Mouse (Mus musculus) testis, adult 2 months (tissue): ENCODE data around the gene Mob1a.

ENCODE experiments used
- CTCF ChIP-seq: fragments of 200-500 bp; IDR thresholded peaks from 2 replicates; pipeline ENCODE4 v1.5.1; 2012; ENCODE audit warnings: low read depth, mild to moderate bottlenecking, inconsistent platforms, low read length, moderate library complexity; ENCODE audit not compliant: control insufficient read depth, insufficient read depth, insufficient replicate concordance
- POLR2A ChIP-seq: fragments of 200-500 bp; IDR thresholded peaks from 2 replicates; pipeline ENCODE4 v1.6.1; 2012; ENCODE audit warnings: low read depth, mild to moderate bottlenecking, inconsistent platforms, low read length, moderate library complexity; ENCODE audit not compliant: control insufficient read depth

GRCm38 (mm10) chr6:83326394-83326736 is 549 bp downstream of the Mob1a start:
- TF ChIP-seq CTCF (no peak), POLR2A (no peak)
